Mouse (Mus musculus): ENCODE data around the gene Ddn.

DNA sequence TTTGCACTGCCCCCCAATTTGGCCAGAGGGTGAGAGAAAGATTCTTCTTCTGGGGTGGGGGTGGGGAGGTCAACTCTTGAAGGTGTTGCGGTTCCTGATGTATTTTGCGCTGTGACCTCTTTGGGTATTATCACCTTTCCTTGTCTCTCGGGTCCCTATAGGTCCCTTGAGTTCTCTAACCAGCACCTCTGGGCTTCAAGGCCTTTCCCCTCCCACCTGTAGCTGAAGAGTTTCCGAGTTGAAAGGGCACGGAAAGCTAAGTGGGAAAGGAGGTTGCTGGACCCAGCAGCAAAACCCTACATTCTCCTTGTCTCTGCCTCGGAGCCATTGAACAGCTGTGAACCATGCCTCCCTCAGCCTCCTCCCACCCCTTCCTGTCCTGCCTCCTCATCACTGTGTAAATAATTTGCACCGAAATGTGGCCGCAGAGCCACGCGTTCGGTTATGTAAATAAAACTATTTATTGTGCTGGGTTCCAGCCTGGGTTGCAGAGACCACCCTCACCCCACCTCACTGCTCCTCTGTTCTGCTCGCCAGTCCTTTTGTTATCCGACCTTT is 16.1 kb downstream of the Ddn start:
- TF ChIP-seq CTCF (IDR thresholded peaks at IDR 0.05; ENCODE audit: borderline replicate concordance, control insufficient read depth, extremely low read depth, insufficient read depth, low read length, poor library complexity), result no peak
- TF ChIP-seq POLR2A (IDR thresholded peaks at IDR 0.05; ENCODE audit: control insufficient read depth, extremely low read depth, insufficient read depth, low read length, poor library complexity), result no peak

All from thymus, adult 2 months (tissue).